Mouse (Mus musculus): ENCODE data around the gene BC052040.

- no peak for TF ChIP-seq MAX (IDR thresholded peaks at IDR 0.05)
- no peak for TF ChIP-seq MYOG (IDR thresholded peaks at IDR 0.05; ENCODE audit: control insufficient read depth, extremely low read depth, insufficient read length)
Measured at GRCm38 (mm10) chr2:115751177-115751576, 169.7 kb downstream of the BC052040 start.
